Mouse (Mus musculus) limb, embryonic 12.5 days (tissue): ENCODE measurements around the gene Wwc2. TPM values are rescaled to one million over a fixed set of nuclear protein-coding genes. Genes with fewer than 3 reads are reported as not detected.
"Not testable (repeated sequence)": the region's sequence is repeated elsewhere in the genome, so short reads cannot be mapped to it uniquely, and the experiment has no call there.

ENCODE experiments used
- ATAC-seq: fragments of 200-750 bp; cut with Nextera tagmentation; 2 replicates; pipeline ENCODE4 v1.8.0; 2017; ENCODE audit warnings: low read depth, moderate TSS enrichment; ENCODE audit not compliant: insufficient number of reproducible peaks, insufficient read depth, low FRiP score, low TSS enrichment
- H3K27ac ChIP-seq: fragments of 300-500 bp; sonication (generic); 2 replicates; pipeline ENCODE4 v1.5.1; 2016; ENCODE audit warnings: mild to moderate bottlenecking, moderate library complexity
- H3K27me3 ChIP-seq: fragments of 300-500 bp; sonication (generic); 2 replicates; pipeline ENCODE4 v1.6.1; 2016; ENCODE audit warnings: mild to moderate bottlenecking, moderate library complexity
- H3K36me3 ChIP-seq: fragments of 300-500 bp; sonication (generic); 2 replicates; pipeline ENCODE4 v1.6.1; 2016; ENCODE audit warnings: mild to moderate bottlenecking, moderate library complexity
- H3K4me1 ChIP-seq: fragments of 300-500 bp; sonication (generic); replicated peaks from 2 replicates; pipeline ENCODE4 v1.6.1; 2016
- H3K4me2 ChIP-seq: fragments of 300-500 bp; sonication (generic); 2 replicates; pipeline ENCODE4 v1.6.1; 2016; ENCODE audit warnings: mild to moderate bottlenecking, moderate library complexity
- H3K4me3 ChIP-seq: fragments of 300-500 bp; sonication (generic); replicated peaks from 2 replicates; pipeline ENCODE4 v1.5.1; 2016; ENCODE audit warnings: mild to moderate bottlenecking
- H3K9ac ChIP-seq: fragments of 300-500 bp; sonication (generic); replicated peaks from 2 replicates; pipeline ENCODE4 v1.6.1; 2016; ENCODE audit warnings: mild to moderate bottlenecking, moderate library complexity
- H3K9me3 ChIP-seq: fragments of 300-500 bp; sonication (generic); 2 replicates; pipeline ENCODE4 v1.6.1; 2016; ENCODE audit warnings: mild to moderate bottlenecking, moderate library complexity
- WGBS: fragments of 180-500 bp; shearing (Covaris S2); methylation state at CpG from one replicate; pipeline ENCODE4 v1.1.7; 2016; 5-methylcytosine and 5-hydroxymethylcytosine counted together
- polyA plus RNA-seq: library from polyadenylated mRNA; unstranded; fragments of >200 nt; fragmentation: Nextera tagmentation; extraction: Ambion mirVana; gene quantifications from 2 replicates; pipeline ENCODE4 v1.2.1, GENCODE M21; 2016

The Wwc2 gene
- polyA plus RNA-seq, 1 experiment from 2014 or later = 17.0 TPM

DNA sequence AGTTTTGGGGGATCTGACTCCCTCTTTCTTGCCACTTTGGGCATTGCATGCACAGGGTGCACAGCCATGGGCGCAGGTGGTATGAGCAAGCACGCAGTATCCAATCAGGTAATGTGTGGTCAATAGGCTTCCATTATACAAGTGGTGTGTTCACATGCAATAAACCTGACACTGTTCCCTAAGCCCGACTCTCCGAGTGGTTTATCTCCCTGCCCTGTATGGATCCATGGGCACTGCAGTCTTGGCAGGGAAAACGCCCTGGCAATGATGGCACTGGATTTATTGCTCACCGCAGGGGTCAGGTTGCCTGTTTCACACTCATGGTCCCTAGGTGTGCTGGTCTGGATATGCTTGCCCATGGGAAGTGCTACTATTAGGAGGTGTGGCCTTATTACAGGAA, 142.8 kb downstream of the Wwc2 start:
- Histone ChIP-seq H3K9ac (no peak overlapping the region), H3K9me3 (no peaks in the 10 kb centered on the region), H3K4me3 (no peak overlapping the region), H3K4me1 (peaks cover 26% of the 10 kb centered on the region), H3K4me2 (no peak overlapping the region), H3K36me3 (peaks cover 84% of the 10 kb centered on the region), H3K27ac (no peak overlapping the region), H3K27me3 (no peaks in the 10 kb centered on the region)
- ATAC-seq = no peak
- WGBS = 94% methylated on average over 6 of the region's 6 CpGs

DNA sequence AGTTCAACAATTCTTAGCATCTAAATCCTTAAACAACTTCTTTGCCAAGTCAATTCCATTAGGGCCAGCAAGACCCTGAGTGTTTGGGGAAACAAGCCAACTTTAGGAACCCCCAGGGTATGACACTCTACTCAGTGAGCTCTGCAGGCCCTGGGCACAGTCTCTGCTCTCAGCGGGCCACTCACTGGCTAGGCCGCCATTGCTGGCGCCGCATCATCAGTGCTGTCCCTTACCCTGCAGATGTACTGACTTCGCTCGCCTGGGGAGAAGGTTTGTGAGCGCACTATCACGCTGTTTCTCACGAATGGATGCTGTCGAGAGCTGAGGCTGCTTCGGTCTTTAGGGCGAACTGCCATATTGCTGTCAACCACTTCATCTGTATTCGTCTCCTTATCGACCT, 143.6 kb downstream of the Wwc2 start:
- peaks cover 18% of the 10 kb centered on the region for H3K4me1 ChIP-seq
- H3K4me3 ChIP-seq = no peak overlapping the region
- H3K27ac ChIP-seq = no peak overlapping the region
- peaks cover 90% of the 10 kb centered on the region for H3K36me3 ChIP-seq
- WGBS = 93% methylated on average over 14 of the region's 14 CpGs
- H3K9ac ChIP-seq = no peak overlapping the region
- no peaks in the 10 kb centered on the region for H3K27me3 ChIP-seq
- ATAC-seq = no peak
- no peak overlapping the region for H3K4me2 ChIP-seq
- H3K9me3 ChIP-seq = no peaks in the 10 kb centered on the region

DNA sequence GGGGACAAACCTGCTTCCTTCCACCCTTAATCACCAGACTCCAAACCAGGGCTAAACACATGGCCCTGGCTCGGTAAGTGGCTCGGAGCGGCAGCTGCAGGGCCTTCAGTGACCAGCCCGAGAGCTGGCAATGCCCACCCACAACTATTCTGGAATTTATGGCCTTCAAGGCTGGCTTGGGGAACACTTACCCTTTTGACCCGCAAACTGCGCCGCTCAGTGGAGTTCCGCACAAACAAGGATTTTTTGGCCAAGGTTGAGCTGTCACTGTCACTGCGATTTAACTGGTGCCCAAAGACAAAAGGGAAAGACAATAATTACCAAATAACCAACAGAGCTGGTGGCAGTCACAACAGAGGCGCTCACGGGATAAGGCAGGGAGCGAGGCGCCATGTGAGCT, 144.8 kb downstream of the Wwc2 start:
- Histone ChIP-seq H3K9ac (no peak overlapping the region), H3K27ac (no peak overlapping the region), H3K4me2 (no peak overlapping the region), H3K4me3 (no peak overlapping the region), H3K27me3 (no peaks in the 10 kb centered on the region), H3K4me1 (peaks cover 6% of the 10 kb centered on the region), H3K36me3 (peaks cover 91% of the 10 kb centered on the region), H3K9me3 (no peaks in the 10 kb centered on the region)
- WGBS = 54% methylated on average over 13 of the region's 13 CpGs
- ATAC-seq = no peak

DNA sequence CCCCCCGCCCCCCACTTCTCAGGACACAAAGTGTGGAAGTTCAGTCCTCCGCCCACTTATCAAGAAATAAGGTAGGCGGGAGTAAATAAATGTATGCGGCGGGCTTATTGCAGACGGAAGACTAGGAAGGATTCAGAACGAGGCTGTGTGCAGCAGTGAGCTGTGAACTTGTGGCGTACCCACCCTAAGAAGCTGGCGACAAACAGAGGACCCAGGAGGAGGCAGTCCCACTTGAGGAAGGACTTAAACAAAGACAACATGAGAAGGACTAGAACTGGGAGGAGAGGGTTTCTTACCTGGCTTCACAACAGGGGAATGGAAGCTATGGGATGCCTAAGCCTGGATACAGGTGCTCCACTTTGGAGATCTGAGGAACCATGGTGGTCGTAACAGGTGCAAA, 147.1 kb downstream of the Wwc2 start:
- H3K4me1 ChIP-seq = peaks cover 4% of the 10 kb centered on the region; the same call in 1 of the 2 replicates
- ATAC-seq = no peak
- peaks cover 5% of the 10 kb centered on the region; the same call in 1 of the 2 replicates for H3K9me3 ChIP-seq
- WGBS = 94% methylated on average over 10 of the region's 10 CpGs
- H3K4me2 ChIP-seq = no peak overlapping the region
- H3K4me3 ChIP-seq = no peak overlapping the region
- H3K9ac ChIP-seq = no peak overlapping the region
- no peak overlapping the region for H3K27ac ChIP-seq
- peaks cover 89% of the 10 kb centered on the region for H3K36me3 ChIP-seq
- H3K27me3 ChIP-seq = no peaks in the 10 kb centered on the region

DNA sequence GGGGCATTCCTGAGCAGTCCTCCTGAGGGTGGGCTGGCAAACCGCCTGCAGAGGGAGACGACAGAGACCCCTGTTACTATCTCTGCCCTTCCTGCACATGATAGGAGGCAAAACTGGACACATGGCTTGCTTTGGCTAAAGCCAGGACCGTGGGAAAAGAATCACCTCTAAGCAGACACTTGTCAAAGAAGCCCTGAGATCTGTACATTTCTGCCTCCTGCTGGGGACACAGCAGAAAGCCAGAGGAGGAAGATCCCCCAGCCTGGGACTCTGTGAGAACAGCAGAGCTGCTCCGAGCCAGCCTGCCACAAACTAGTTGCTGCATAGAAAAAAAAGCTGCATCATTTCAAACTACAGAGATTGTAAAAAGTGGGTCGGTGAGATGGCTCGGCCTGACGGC, 147.7 kb downstream of the Wwc2 start:
- no peak overlapping the region for H3K27ac ChIP-seq
- no peaks in the 10 kb centered on the region for H3K27me3 ChIP-seq
- 80% methylated on average over 7 of the region's 7 CpGs for WGBS
- peaks cover 86% of the 10 kb centered on the region for H3K36me3 ChIP-seq
- no peak overlapping the region for H3K4me3 ChIP-seq
- no peak for ATAC-seq
- H3K9me3 ChIP-seq = peaks cover 5% of the 10 kb centered on the region; the same call in 1 of the 2 replicates
- H3K9ac ChIP-seq = no peak overlapping the region
- H3K4me1 ChIP-seq = peaks cover 4% of the 10 kb centered on the region; the same call in 1 of the 2 replicates
- H3K4me2 ChIP-seq = no peak overlapping the region

DNA sequence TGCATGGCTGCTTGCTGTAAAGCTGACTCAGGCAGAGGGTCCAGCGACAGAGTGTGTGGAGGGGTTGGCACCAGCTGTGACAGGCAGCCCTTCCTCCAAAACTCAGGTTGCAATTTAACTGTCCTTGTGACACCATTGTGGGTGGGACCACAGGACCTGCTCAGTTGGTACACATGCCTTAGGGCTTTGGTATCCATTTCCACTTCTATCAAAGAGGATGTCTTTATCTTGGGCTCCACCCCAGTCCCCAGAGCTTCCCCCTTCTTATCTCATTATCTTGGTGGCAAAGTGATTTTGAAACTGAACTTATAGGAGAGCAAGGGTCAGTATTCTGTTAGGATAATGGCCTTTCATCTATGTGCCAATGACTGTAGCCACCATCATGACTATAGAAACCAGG, 156.8 kb downstream of the Wwc2 start:
- no peak overlapping the region for H3K4me2 ChIP-seq
- peaks cover 13% of the 10 kb centered on the region; the same call in 1 of the 2 replicates for H3K4me1 ChIP-seq
- WGBS = 56% methylated on average over 1 of the region's 1 CpGs
- no peaks in the 10 kb centered on the region for H3K9me3 ChIP-seq
- no peak for ATAC-seq
- no peak overlapping the region for H3K27ac ChIP-seq
- no peak overlapping the region for H3K4me3 ChIP-seq
- peaks cover 51% of the 10 kb centered on the region for H3K36me3 ChIP-seq
- H3K9ac ChIP-seq = no peak overlapping the region
- no peaks in the 10 kb centered on the region for H3K27me3 ChIP-seq

DNA sequence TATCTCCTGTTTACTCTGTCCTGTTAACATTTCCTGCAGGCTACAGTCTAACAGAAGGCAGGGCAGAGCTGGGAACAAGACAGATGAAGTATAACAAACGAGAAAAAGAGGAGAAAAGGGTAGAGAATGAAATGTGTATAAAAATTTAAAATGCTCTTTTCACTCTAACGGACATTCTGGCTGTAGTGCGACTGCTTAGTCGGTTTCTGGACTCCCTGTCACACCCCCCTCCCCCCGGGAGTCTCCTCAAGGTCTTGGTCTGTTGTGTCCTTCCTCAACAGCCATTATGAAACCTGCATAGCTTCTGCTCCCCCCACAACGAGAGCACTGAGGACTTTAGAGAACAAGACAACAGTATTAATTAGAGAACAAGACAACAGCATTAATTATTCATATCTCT, 158.1 kb downstream of the Wwc2 start:
- Histone ChIP-seq H3K4me1 (peaks cover 13% of the 10 kb centered on the region; the same call in 1 of the 2 replicates), H3K27ac (no peak overlapping the region), H3K9ac (no peak overlapping the region), H3K4me3 (no peak overlapping the region), H3K27me3 (no peaks in the 10 kb centered on the region), H3K4me2 (no peak overlapping the region), H3K9me3 (no peaks in the 10 kb centered on the region), H3K36me3 (peaks cover 58% of the 10 kb centered on the region)
- WGBS = 76% methylated on average over 6 of the region's 6 CpGs
- ATAC-seq = no peak

DNA sequence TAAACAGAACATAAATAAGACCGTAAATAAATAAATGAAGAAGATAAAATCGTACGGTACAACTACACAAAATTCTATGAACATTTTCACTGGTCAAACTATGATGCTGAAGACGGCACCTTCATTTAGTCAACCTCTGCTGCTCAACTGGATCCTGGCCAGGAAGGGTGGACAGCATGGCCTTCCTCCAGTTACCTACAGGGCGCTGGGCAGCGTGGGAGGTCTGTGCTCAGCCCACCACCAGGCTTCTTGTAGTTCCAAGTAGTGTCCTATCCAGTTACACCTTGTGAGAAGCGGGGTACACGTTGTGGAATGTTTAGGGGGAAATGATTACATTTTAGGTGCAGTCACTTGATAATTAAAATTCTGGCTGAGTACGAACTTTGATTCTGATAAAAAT, 163.8 kb downstream of the Wwc2 start:
- 85% methylated on average over 9 of the region's 9 CpGs for WGBS
- no peak overlapping the region for H3K27ac ChIP-seq
- no peaks in the 10 kb centered on the region for H3K27me3 ChIP-seq
- peaks cover 41% of the 10 kb centered on the region for H3K36me3 ChIP-seq
- H3K4me3 ChIP-seq = no peak overlapping the region
- no peaks in the 10 kb centered on the region for H3K9me3 ChIP-seq
- no peaks in the 10 kb centered on the region for H3K4me1 ChIP-seq
- H3K9ac ChIP-seq = no peak overlapping the region
- ATAC-seq = no peak
- no peak overlapping the region for H3K4me2 ChIP-seq

DNA sequence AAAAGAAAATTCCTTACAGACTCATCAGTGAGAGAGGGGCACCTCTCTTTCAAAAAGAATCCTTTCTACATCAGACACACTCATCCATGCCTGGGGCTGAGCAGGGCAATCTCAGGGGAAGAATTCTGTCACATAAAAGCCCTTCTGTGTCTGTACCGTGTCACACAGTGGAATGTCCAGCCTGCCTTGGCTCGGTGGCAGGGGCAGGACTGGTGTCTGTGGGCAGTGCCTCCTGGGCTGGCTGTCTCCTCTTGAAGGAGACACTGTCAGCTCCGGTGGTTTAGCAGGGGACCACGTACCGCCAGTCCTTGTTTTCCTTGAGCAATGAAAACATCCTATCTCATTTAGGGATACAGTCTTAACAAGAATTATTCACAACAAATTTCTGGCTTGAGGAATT, 165.1 kb downstream of the Wwc2 start:
- no peak for ATAC-seq
- no peak overlapping the region for H3K9ac ChIP-seq

DNA sequence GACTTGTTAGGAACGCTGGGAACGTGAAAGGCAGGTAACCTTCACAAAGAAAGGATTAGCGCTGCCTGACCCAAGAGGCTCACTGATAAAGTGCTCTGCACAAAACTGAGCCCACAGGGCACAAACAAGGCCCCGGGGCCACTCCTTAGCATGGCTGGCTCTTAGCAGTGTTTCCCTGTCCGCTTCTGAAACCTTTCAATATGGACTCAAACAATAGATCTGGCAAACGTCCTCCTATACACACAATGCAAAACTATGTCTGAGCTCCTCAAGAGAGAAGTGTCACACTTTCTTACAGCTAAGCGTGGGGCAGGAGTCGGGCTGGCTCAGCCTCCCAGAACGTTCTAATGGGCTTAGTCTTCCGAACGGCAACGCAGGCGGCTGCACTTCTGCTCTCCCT, 166.5 kb downstream of the Wwc2 start, which contains the start of gene Cldn22:
Cldn22 (plus strand) TSS at position 301 of the 400 bp plus-strand sequence.
- no peak within 1 kb of the TSS for H3K9ac ChIP-seq
- H3K4me1 ChIP-seq = no peaks in the 10 kb centered on the region
- H3K27me3 ChIP-seq = no peaks in the 10 kb centered on the region
- no peaks in the 10 kb centered on the region for H3K9me3 ChIP-seq
- no peak for ATAC-seq
- H3K27ac ChIP-seq = no peak within 1 kb of the TSS
- 79% methylated on average over 13 of the region's 13 CpGs for WGBS
- no peak within 1 kb of the TSS for H3K4me2 ChIP-seq
- peaks cover 16% of the 10 kb centered on the region; the same call in 1 of the 2 replicates for H3K36me3 ChIP-seq
- no peak within 1 kb of the TSS for H3K4me3 ChIP-seq

More for the DNA sequence above, 165.1 kb downstream of the Wwc2 start:
- Histone ChIP-seq H3K27ac (no peak overlapping the region), H3K4me2 (no peak overlapping the region), H3K9me3 (no peaks in the 10 kb centered on the region), H3K27me3 (no peaks in the 10 kb centered on the region), H3K4me1 (no peaks in the 10 kb centered on the region), H3K4me3 (no peak overlapping the region), H3K36me3 (peaks cover 30% of the 10 kb centered on the region)
- 63% methylated on average over 5 of the region's 5 CpGs for WGBS

DNA sequence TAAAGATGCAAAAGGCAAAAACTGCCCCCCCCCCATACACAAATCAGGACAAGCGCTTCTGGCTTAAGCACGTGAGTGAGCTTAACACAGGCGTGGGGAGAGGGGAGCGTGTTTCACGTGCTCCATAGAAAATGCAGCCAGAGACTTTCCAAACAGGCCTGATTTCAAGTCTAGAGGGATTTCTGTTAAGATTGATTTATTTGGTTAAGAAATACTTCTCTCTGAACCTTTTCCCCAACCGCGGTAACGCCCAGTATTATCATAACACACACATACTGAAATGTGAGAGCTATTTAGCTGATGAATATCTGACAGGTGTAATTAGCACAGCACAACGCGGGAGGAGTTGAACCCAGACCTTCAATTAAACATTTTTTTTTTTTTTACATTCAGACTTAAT, 166.9 kb downstream of the Wwc2 start:
- Histone ChIP-seq H3K9me3 (no peaks in the 10 kb centered on the region), H3K27me3 (no peaks in the 10 kb centered on the region), H3K9ac (no peak overlapping the region), H3K4me3 (no peak overlapping the region), H3K36me3 (peaks cover 12% of the 10 kb centered on the region; the same call in 1 of the 2 replicates), H3K4me1 (no peaks in the 10 kb centered on the region), H3K27ac (no peak overlapping the region), H3K4me2 (no peak overlapping the region)
- ATAC-seq = no peak
- 74% methylated on average over 10 of the region's 10 CpGs for WGBS

DNA sequence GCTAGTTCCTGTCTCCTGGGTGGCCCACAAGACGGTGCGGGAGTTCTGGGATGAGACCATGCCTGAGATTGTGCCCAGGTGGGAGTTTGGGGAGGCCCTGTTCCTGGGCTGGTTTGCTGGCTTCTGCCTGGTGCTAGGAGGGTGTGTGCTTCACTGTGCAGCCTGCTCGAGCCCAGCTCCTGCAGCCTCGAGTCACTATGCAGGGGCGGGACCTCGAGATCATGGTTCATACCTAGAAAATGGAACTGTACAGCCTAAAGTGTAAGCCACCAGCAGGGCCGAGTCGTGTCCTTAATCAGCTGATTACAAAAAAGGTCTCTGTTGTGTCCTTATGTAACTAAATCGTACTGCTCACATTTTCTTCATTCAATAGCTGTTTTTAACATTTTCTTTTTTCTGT, 168.2 kb downstream of the Wwc2 start:
- H3K27me3 ChIP-seq, ATAC-seq, H3K9me3 ChIP-seq, H3K4me1 ChIP-seq, H3K9ac ChIP-seq, H3K36me3 ChIP-seq, H3K4me3 ChIP-seq, H3K4me2 ChIP-seq, H3K27ac ChIP-seq: not testable (repeated sequence)
- 77% methylated on average over 7 of the region's 9 CpGs for WGBS
